Mouse (Mus musculus): ENCODE data around the gene Oca2. TPM values are rescaled to one million over a fixed set of nuclear protein-coding genes. Genes with fewer than 3 reads are reported as not detected.

Oca2 gene
- not detected in 2 replicates for polyA plus RNA-seq (2015; fragmentation: Nextera tagmentation; extraction: Ambion mirVana)

DNA sequence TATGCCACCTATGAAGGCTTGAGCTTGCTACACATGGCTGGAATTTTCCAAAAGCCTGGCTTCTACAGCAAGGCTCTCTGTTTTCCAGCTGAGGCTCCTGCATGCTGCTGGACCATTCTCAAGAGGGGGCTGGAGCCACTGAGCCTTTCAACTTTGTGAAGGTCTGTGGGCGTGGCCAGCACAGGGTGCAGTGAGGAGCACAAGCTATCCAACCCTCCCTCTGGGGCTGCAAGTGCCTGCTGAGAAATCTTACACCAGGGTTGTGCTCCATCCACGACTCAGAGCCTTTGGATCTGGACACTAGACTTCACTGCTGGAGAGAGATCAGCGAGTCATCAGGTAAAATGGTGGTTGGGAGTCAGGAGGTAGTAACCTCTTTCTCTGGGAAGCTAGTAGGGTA lies at the start of gene Oca2:
Oca2 (plus strand) TSS at position 218 of the 400 bp plus-strand sequence.
- Histone ChIP-seq H3K9me3 (replicated peaks) (no peaks in the 10 kb centered on the region), H3K27me3 (no peaks in the 10 kb centered on the region), H3K27ac (replicated peaks) (no peak within 1 kb of the TSS), H3K4me2 (no peak within 1 kb of the TSS), H3K4me1 (replicated peaks) (no peaks in the 10 kb centered on the region), H3K36me3 (replicated peaks) (no peaks in the 10 kb centered on the region), H3K4me3 (replicated peaks) (no peak within 1 kb of the TSS), H3K9ac (no peak within 1 kb of the TSS)
- no peak for ATAC-seq (ENCODE audit: insufficient read depth)
- 29% methylated on average over 3 of the region's 3 CpGs for WGBS (ENCODE audit: insufficient replicate concordance)

DNA sequence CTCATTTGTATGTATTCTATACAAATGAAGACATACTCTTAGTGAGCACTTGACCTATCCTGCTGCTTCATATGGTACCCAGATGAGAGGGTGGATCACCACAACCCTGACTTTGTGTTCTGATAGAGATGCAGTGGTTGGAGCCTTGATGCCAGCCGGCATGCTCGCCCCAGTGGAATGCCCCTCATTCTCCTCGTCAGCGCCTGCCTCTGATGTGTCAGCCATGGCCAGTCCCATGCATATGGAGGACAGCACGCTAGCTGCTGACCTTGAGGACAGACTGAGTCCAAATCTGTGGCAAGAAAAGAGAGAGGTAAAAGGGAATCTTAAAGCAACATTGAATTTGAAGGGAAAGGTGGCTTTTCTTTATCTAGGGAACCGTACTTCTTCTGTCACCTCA lies 48.5 kb upstream of the Oca2 start:
- Histone ChIP-seq H3K36me3 (replicated peaks) (peaks cover 72% of the 10 kb centered on the region), H3K4me3 (replicated peaks) (no peak overlapping the region)

DNA sequence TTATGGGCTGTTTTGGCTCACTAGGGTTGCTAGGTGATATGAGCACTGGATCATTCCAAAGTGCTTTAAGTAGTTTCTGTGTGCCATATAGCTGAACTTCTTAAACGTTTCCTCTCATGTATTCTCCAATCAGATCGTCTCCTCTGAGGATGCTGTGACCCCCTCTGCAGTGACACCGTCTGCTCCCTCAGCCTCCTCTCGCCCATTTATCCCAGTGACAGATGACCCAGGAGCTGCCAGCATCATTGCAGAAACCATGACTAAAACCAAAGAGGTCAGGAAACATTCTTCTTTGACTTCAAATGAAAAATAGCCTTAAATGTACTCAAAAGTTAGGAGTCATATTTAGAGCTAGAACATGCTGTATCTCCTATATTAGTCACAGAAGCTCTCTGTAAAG lies 47.9 kb upstream of the Oca2 start:
- Histone ChIP-seq H3K27ac (replicated peaks) (no peak overlapping the region), H3K27me3 (no peaks in the 10 kb centered on the region), H3K4me1 (replicated peaks) (no peaks in the 10 kb centered on the region), H3K4me2 (no peak overlapping the region), H3K9me3 (replicated peaks) (no peaks in the 10 kb centered on the region), H3K36me3 (replicated peaks) (peaks cover 74% of the 10 kb centered on the region), H3K9ac (no peak overlapping the region), H3K4me3 (replicated peaks) (no peak overlapping the region)
- WGBS (ENCODE audit: insufficient replicate concordance) = 78% methylated on average over 4 of the region's 4 CpGs
- no peak for ATAC-seq (ENCODE audit: insufficient read depth)

More for the DNA sequence above, 48.5 kb upstream of the Oca2 start:
- Histone ChIP-seq H3K4me2 (no peak overlapping the region), H3K27ac (replicated peaks) (no peak overlapping the region), H3K4me1 (replicated peaks) (no peaks in the 10 kb centered on the region), H3K9me3 (replicated peaks) (no peaks in the 10 kb centered on the region), H3K27me3 (no peaks in the 10 kb centered on the region), H3K9ac (no peak overlapping the region)
- no peak for ATAC-seq (ENCODE audit: insufficient read depth)
- WGBS (ENCODE audit: insufficient replicate concordance) = 85% methylated on average over 6 of the region's 6 CpGs

DNA sequence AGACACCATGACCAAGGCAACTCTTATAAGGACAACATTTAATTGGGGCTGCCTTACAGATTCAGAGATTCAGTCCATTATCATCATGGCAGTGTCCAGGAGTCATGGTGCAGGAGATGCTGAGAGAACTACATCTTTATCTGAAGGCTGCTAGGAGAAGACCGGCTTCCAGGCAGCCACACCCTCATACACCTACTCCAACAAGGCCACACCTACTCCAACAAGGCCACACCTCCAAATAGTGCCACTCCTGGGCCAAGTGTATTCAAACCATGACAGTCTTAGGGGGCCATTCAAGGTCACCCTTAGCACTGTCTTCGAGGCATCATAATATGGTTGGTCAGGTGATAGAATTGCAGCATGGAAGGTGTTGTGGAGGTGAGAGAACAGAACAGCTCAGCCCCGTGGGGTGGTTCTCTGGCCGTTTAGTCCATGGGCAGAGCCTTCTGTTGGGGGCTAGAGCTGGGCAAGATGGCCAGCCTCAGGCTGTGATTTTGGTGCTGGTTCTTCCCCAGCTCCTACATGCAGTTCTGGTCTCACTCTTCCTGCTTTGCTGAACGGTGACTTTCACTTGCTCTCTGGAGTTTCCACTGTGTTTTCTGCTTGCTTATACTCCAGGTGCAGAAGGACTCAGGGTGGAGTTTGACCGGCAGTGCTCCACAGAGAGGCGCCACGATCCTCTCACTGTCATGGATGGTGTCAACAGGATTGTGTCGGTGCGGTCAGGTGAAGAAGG lies 37.9 kb upstream of the Oca2 start:
- Histone ChIP-seq H3K27ac (replicated peaks) (no peak overlapping the region), H3K9me3 (replicated peaks) (no peaks in the 10 kb centered on the region), H3K36me3 (replicated peaks) (peaks cover 89% of the 10 kb centered on the region), H3K4me2 (no peak overlapping the region), H3K9ac (no peak overlapping the region), H3K4me3 (replicated peaks) (no peak overlapping the region), H3K4me1 (replicated peaks) (no peaks in the 10 kb centered on the region), H3K27me3 (no peaks in the 10 kb centered on the region)
- WGBS (ENCODE audit: insufficient replicate concordance) = 81% methylated on average over 10 of the region's 10 CpGs
- no peak for ATAC-seq (ENCODE audit: insufficient read depth)

DNA sequence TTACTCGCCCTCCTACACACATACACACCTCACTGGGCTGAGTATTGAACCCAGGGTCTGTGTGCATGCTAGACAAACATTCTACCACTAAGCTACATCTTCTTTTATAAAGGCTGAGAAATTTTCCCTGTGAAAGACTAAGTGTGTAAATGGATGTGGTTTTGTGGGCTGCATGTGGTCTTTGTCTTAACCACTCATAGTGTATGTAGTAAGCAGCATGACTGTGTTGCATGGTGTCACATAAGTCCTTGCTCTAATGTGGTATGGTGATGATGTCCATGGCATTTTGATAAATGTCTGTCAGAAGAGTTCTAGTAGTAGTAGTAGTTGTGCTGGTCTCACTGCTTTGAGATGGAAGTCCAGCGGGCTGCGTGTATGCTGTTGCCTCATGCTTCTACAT lies 36.7 kb upstream of the Oca2 start:
- WGBS (ENCODE audit: insufficient replicate concordance) = 82% methylated on average over 3 of the region's 3 CpGs
- Histone ChIP-seq H3K9ac (no peak overlapping the region), H3K9me3 (replicated peaks) (no peaks in the 10 kb centered on the region), H3K36me3 (replicated peaks) (peaks cover 86% of the 10 kb centered on the region), H3K27me3 (no peaks in the 10 kb centered on the region), H3K4me1 (replicated peaks) (no peaks in the 10 kb centered on the region), H3K4me2 (no peak overlapping the region), H3K27ac (replicated peaks) (no peak overlapping the region), H3K4me3 (replicated peaks) (no peak overlapping the region)
- no peak for ATAC-seq (ENCODE audit: insufficient read depth)

DNA sequence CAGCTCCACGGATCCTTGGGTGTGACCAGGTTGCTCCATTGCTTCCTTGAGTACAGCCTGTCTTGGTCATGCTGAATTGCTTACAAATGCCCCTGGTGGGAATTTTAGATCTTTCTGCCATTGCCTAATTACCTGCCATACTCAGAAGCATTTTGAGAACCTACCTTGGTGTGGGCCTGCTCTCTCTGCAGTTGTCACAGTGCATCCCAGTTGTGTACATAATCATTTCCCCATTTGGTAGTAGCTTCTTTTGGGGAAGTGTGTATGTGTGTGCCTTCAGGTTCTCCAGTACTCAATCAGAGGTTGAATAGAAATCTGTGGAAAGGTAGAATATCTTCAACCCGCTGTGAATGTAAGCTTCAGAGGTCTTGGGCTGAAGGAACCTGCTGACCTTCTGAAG lies 36.3 kb upstream of the Oca2 start:
- 77% methylated on average over 2 of the region's 2 CpGs for WGBS (ENCODE audit: insufficient replicate concordance)
- no peak for ATAC-seq (ENCODE audit: insufficient read depth)

DNA sequence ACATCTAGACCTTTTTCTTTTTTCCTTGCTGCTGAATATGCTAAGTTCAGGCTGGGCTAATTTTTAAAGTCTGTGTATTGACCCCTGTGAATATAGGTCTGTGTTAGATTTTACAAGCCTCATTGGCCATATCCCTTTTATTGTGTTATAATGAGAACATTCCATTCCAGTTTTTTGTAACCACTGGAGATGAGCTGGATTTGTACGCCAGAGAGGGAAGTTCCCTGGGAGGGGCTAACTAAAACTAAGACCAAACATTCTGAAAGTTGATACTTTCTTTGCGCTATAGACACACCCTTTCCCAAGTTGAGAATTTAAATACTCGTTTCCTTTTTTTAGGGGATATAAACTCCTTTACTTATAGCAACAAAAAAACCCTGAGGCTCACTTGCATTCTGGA lies 34.7 kb upstream of the Oca2 start:
- peaks cover 86% of the 10 kb centered on the region for H3K36me3 ChIP-seq (replicated peaks)

More for the DNA sequence above, 36.3 kb upstream of the Oca2 start:
- H3K36me3 ChIP-seq (replicated peaks) = peaks cover 84% of the 10 kb centered on the region
- no peak overlapping the region for H3K9ac ChIP-seq
- no peaks in the 10 kb centered on the region for H3K27me3 ChIP-seq
- H3K4me3 ChIP-seq (replicated peaks) = no peak overlapping the region
- no peak overlapping the region for H3K27ac ChIP-seq (replicated peaks)
- no peaks in the 10 kb centered on the region for H3K4me1 ChIP-seq (replicated peaks)
- no peaks in the 10 kb centered on the region for H3K9me3 ChIP-seq (replicated peaks)
- no peak overlapping the region for H3K4me2 ChIP-seq

DNA sequence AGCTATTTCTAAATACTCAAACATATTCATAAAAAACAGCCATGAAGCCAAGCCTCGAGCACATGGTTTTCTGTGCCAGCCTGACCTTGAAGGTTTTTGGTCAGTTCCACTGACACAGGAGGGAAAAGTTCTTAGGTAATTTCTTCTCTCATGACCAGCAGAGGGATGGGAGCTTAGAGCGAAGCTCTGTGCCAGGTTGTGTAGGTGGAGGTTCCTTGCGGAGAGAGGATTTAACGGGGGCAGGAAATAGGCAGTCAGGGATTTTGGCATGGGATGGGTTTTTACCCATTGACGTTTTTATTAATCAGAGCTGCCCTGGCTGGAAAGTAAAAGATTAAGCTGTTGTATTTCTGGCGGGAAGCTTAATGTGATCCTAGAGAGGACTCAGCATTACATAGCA lies 18.7 kb upstream of the Oca2 start:
- no peaks in the 10 kb centered on the region for H3K4me1 ChIP-seq (replicated peaks)
- H3K9me3 ChIP-seq (replicated peaks) = no peaks in the 10 kb centered on the region
- peaks cover 92% of the 10 kb centered on the region for H3K36me3 ChIP-seq (replicated peaks)
- WGBS (ENCODE audit: insufficient replicate concordance) = 83% methylated on average over 6 of the region's 6 CpGs
- ATAC-seq (ENCODE audit: insufficient read depth) = no peak
- no peak overlapping the region for H3K27ac ChIP-seq (replicated peaks)
- H3K4me2 ChIP-seq = no peak overlapping the region
- no peak overlapping the region for H3K9ac ChIP-seq
- no peaks in the 10 kb centered on the region for H3K27me3 ChIP-seq
- no peak overlapping the region for H3K4me3 ChIP-seq (replicated peaks)

More for the DNA sequence above, 34.7 kb upstream of the Oca2 start:
- Histone ChIP-seq H3K9ac (no peak overlapping the region), H3K27ac (replicated peaks) (no peak overlapping the region), H3K4me2 (no peak overlapping the region), H3K9me3 (replicated peaks) (no peaks in the 10 kb centered on the region), H3K27me3 (no peaks in the 10 kb centered on the region), H3K4me3 (replicated peaks) (no peak overlapping the region), H3K4me1 (replicated peaks) (no peaks in the 10 kb centered on the region)
- 79% methylated on average over 3 of the region's 3 CpGs for WGBS (ENCODE audit: insufficient replicate concordance)
- no peak for ATAC-seq (ENCODE audit: insufficient read depth)

DNA sequence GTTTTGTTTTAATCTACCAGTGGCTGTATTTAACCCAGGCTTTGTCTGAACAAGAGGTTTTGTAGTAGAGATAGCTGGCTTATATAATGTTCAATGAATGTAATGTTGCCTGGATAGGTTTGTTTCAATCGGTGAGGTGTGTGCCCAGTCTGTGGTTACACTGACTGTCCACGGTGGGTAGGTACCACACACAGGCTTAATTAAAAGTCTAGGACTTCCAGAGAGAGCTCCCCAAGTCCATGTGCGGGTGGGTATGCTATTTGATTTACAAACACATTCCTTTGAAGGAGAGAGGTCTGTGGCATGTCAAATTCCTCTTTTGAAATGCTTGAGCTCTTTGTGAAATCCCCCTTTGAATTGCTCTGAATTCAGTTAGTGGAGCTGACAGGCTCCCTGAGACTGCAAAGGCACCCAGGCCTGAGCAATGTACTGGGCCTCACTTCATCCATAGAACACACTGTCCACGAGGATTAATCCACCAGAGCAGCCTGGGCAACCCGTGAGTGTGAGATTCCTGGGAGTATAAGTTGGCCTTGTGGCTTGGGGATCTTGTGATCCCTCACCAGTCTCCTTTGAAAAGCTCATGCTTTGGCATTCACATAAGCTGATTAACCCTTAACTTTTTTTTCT lies 3.7 kb upstream of the Oca2 start:
- Histone ChIP-seq H3K27me3 (no peaks in the 10 kb centered on the region), H3K27ac (replicated peaks) (no peak overlapping the region), H3K4me1 (replicated peaks) (no peaks in the 10 kb centered on the region), H3K4me3 (replicated peaks) (no peak overlapping the region), H3K9ac (no peak overlapping the region), H3K9me3 (replicated peaks) (no peaks in the 10 kb centered on the region), H3K36me3 (replicated peaks) (peaks cover 9% of the 10 kb centered on the region), H3K4me2 (no peak overlapping the region)
- WGBS (ENCODE audit: insufficient replicate concordance) = 51% methylated on average over 5 of the region's 5 CpGs
- ATAC-seq (ENCODE audit: insufficient read depth) = no peak

DNA sequence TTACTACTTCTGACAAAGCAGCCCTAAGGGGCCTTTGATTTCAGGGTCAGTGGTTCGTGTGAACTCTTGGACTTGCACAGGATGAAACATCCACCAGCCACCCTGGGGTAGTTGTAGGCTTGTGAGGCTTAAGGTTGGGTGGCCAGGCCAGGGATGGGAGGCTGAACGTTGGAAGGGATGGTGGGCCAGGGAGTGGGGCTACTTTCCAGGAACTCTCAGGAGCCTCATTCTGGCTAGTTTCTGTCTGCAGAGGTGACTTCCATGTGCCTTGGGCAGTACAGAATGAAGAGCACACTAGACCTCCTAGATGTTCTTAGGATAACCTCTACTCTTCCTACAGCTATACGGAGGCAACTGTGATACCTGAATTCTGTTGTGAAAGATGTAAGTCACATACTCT lies 2.9 kb upstream of the Oca2 start:
- Histone ChIP-seq H3K36me3 (replicated peaks) (peaks cover 3% of the 10 kb centered on the region), H3K9ac (no peak overlapping the region), H3K27me3 (no peaks in the 10 kb centered on the region), H3K4me3 (replicated peaks) (no peak overlapping the region), H3K4me2 (no peak overlapping the region), H3K27ac (replicated peaks) (no peak overlapping the region), H3K4me1 (replicated peaks) (no peaks in the 10 kb centered on the region), H3K9me3 (replicated peaks) (no peaks in the 10 kb centered on the region)
- ATAC-seq (ENCODE audit: insufficient read depth) = no peak
- 60% methylated on average over 3 of the region's 3 CpGs for WGBS (ENCODE audit: insufficient replicate concordance)

DNA sequence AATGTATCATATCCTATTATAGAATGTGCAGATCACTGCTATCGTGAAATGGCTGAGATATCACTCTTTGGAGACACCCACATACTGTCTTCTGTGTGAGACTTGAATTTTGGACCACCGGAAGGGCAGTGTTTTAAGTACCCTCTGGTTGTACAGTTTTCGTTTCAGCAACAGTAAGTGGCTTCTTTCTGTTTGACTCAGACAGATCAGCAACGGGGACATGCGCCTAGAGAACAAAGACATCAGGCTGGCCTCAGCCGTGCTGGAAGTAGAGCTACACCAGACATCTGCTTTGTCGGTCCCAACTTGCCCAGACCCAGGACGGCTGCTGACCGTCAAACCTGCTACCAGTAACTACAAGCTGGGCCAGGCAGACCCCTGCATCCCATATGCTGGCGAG lies 15.0 kb downstream of the Oca2 start:
- WGBS (ENCODE audit: insufficient replicate concordance) = 65% methylated on average over 10 of the region's 10 CpGs
- Histone ChIP-seq H3K4me3 (replicated peaks) (no peak overlapping the region), H3K36me3 (replicated peaks) (no peaks in the 10 kb centered on the region), H3K27ac (replicated peaks) (no peak overlapping the region), H3K4me1 (replicated peaks) (no peaks in the 10 kb centered on the region), H3K9ac (no peak overlapping the region), H3K27me3 (no peaks in the 10 kb centered on the region), H3K9me3 (replicated peaks) (no peaks in the 10 kb centered on the region), H3K4me2 (no peak overlapping the region)
- no peak for ATAC-seq (ENCODE audit: insufficient read depth)
